Mouse (Mus musculus): ENCODE data around the gene Klk9.

The Klk9 gene

GRCm38 (mm10) chr7:43791591-43791990 is at the start of gene Klk9:
TSS of gene Klk9 (plus strand) at chr7:43791891.
- DNase-seq = no peak

DNA sequence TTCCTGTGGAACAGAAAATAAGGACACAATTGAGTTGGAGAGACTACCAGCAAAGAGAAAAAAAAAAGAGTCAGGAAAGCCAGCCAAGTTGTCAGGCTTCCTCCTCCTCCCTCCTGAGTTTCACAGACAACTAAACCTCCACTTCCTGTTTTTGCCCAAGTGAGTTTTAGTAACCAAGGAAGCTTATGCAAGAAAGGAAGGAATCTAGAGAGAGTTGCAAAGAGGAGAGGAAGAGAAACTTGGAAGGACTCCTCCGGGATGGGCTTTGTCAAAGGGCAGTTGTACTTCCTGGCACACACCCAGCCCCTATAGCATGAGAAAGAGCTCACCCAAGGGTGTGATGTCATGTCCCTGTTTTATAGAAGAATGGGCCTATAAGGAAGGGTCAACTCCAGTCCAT is 43.9 kb upstream of the Klk9 start:
- DNase-seq = no peak

DNA sequence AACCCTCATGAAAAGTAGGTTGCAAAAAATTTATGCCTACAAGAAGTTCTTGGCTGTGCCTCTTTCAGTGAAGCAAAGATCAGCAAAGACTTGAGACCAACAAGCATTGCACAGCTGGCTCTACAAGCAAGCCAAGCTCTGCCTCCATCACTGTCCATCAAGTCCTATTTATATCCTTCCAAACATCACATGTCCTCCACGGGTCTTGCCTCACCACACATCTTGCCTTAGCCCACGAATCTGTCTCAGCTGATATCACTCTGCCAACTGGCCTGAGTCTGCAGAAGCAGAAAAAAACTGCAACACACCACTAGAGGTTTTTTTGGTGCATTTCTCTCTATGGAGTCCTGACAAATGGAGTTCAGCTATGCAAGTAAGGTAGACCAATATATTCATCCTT is 38.9 kb upstream of the Klk9 start:
- DNase-seq = no peak

DNA sequence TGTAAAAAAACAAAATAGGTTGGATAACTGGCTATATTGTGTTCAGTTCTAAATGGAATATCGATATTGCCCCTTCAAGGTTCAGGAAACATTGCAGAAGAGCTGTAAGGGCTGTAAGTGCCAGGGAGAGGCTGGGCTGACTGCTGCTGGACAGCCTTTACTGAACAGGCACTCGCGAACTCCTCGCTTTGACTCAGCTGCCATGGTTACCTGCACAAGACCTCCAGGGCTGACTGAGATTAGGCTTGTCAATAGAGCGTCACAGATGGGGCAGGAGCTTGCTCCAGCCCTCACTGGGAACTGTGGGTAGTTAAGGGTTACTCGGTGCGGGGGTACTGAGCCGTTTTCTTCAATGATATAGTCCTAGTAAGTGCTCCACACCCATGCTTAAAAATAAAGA is 25.2 kb upstream of the Klk9 start:
- no peak for DNase-seq

DNA sequence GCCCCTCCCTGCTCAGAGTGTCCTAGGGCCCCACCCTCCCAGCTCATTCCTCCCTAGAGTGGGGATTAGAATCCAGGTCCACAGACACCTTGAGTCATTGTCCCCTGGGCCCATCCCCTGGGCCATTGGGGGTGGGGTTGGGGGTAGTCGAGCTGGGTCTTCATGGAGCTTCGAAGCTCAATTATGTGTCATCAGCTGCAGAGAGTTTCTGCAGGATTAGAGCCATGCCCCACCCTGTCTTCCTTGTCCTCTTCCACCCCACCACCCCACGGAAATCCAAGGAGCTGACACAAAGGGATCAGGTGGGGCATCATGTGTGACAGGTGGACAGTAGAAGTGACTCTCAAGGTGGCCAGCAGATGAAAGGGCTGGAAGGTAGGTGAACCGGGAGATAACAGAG is 23.1 kb upstream of the Klk9 start, which contains the start of gene Klk12:
Gene Klk12 (plus strand): TSS at position 301 of the 400 bp plus-strand sequence.
- no peak for DNase-seq

- DNase-seq = no peak
Measured at GRCm38 (mm10) chr7:43769636-43770035, 22.1 kb upstream of the Klk9 start.

- DNase-seq = no peak
Measured at GRCm38 (mm10) chr7:43770701-43771100, 21.0 kb upstream of the Klk9 start.

DNA sequence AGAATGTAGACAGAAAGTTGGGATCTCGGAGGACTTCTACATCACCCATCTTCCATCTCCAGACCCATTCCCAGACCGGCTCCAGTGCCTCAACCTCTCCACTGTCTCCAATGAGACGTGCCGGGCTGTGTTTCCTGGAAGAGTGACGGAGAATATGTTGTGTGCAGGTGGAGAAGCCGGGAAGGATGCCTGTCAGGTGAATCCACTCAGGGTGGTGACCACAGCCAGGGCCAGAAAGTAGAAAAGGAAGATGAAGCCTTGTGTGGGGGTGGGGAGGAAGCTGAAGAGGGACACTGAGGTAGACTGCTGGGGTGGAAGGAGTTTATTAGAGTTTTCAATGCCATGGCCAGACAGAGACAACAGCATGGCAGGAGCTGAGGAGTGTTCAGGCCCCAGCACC is 19.8 kb upstream of the Klk9 start:
- no peak for DNase-seq

- DNase-seq = no peak
Measured at GRCm38 (mm10) chr7:43772901-43773300, 18.8 kb upstream of the Klk9 start.

DNA sequence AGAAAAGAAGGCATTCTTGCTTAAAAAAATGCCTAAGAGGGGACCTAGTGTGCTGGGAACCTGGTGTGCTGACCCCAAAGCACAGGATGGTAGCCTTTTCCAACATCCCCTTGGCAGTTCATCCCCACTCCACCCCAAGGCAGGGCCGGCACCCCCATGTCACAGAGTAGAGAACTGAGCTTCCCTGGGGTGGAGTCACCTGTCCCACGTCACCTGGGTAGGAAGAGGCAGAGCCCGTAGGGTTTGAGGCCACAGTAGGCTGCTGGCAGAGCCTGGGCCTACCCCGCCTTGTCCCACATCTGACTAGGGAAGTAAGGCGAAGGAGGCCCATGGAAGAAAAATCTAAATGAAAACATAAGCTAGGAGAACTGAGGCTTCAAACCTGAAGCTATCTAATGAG is 17.3 kb upstream of the Klk9 start, which contains the start of gene Klk11:
Gene Klk11 (plus strand): TSS at position 241 of the 400 bp plus-strand sequence.
- DNase-seq = no peak

GRCm38 (mm10) chr7:43774802-43775201 is 16.9 kb upstream of the Klk9 start:
- no peak for DNase-seq

DNA sequence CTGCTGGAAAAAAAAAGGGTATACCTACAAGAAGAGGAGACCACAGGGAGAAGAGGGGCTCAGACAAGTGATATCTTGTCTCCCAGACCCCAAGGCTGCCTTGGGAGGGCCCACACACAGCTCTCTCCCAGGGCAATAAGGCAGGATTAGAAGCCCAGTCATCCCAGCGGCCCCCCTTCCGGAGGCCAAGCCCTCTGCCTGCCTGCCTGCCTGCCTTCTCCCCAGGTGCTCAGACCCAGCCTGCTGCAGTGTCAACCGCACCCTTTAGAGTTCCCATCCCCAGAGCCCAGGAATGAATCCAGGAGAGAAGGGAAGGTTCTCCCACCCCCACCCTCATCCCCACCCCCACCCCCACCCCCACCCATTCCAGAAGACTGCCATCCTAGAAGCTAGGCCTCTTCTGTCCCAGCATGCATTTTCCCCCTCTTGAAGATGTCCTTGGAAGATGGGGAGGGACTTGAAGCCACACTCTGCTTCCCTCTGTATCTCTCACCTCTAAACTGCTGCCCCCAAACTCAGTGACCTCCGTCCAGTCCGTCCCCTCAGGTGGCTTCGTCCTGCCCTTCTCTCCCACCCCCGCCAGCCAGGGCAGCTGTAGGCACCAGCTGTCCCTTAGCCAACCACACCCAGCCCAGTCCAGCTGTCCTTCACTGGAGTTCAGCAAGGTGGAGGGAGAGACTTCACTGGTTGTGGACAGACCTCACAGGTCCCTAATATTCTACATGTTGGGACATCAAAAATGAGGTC is 16.2 kb upstream of the Klk9 start:
- no peak for DNase-seq

- no peak for DNase-seq
Measured at GRCm38 (mm10) chr7:43776506-43776905, 15.2 kb upstream of the Klk9 start.

DNA sequence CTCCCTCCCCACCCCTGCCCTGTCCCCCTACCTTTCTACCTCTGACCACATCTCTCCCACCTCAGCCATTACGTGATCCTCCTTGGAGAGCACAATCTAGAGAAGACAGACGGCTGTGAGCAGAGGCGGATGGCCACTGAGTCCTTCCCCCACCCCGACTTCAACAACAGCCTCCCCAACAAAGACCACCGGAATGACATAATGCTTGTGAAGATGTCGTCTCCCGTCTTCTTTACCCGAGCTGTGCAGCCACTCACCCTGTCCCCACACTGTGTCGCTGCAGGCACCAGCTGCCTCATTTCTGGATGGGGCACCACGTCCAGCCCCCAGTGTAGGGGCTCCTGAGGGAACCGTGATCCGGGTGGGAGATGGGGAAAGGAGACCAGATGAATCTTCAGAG is 14.3 kb upstream of the Klk9 start:
- DNase-seq = no peak

DNA sequence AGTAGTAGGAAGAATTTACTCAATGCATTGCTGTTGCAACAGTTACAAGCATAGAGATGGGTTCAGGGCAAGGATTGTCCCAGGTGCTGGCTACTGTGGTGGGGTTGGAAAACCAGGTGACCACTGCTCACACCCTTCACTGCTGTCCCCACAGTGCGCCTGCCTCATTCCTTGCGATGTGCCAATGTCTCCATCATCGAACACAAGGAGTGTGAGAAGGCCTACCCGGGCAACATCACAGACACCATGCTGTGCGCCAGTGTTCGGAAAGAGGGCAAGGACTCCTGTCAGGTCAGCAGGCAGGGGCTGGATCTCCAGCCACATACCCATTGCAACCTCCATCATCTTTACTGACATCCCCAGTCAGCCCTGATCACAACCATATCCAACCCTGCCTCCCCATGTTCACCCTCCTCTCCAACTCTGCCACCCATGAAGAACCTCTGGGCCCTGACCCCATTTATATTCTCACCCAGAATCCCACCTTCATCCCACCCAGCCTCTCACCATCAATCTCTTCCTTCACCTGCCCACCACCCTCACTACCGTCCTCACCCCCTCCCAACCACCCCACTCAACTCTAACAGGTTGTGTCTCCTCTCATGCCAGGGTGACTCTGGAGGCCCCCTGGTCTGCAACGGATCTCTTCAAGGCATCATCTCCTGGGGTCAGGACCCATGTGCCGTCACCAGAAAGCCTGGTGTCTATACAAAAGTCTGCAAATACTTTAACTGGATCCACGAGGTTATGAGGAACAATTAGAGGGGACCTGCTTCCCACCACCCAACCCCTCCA is 13.3 kb upstream of the Klk9 start:
- no peak for DNase-seq

DNA sequence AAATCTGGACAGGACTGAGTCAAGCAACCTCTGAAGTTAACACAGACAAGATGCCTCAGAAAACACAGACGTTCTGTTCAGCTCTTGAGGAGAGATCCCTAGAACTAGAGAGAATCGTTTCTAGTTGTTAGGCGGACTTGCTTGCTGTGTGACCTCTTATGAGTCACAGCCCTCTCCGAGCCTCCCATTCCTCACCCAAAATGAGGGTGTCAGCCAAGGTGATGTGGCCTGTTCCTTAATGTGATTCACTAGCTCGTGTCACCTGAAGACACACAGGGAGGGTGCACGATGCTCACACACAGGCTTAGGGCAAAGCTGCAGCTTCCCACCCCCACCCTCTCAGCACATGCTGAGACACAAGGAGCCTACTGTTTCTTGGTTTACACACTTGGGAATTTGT is 11.4 kb upstream of the Klk9 start:
- DNase-seq = no peak

DNA sequence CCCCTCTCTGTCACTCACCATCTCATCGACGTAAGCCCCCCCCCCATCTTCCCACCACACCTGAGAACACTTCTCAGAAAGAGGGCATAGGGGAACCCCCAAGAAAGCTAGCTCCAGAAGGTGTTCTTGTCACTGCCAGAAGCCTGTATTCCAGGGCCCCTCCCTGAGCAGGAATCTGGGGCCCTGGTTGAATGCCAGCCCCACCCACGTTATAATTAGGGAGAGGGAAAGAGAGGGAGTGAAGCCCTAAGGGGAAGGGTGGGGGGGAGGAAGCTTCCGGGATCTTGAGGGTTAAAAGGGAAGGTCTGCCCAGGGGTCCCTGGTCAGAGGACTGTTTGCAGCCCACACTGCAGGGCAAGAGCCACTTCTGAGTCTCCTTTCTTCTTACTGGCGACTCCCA is 10.9 kb upstream of the Klk9 start, which contains the start of gene Klk10:
Gene Klk10 (plus strand): TSS at position 290 of the 400 bp plus-strand sequence.
- DNase-seq = no peak

- no peak for DNase-seq
Measured at GRCm38 (mm10) chr7:43781541-43781940, 10.2 kb upstream of the Klk9 start.

DNA sequence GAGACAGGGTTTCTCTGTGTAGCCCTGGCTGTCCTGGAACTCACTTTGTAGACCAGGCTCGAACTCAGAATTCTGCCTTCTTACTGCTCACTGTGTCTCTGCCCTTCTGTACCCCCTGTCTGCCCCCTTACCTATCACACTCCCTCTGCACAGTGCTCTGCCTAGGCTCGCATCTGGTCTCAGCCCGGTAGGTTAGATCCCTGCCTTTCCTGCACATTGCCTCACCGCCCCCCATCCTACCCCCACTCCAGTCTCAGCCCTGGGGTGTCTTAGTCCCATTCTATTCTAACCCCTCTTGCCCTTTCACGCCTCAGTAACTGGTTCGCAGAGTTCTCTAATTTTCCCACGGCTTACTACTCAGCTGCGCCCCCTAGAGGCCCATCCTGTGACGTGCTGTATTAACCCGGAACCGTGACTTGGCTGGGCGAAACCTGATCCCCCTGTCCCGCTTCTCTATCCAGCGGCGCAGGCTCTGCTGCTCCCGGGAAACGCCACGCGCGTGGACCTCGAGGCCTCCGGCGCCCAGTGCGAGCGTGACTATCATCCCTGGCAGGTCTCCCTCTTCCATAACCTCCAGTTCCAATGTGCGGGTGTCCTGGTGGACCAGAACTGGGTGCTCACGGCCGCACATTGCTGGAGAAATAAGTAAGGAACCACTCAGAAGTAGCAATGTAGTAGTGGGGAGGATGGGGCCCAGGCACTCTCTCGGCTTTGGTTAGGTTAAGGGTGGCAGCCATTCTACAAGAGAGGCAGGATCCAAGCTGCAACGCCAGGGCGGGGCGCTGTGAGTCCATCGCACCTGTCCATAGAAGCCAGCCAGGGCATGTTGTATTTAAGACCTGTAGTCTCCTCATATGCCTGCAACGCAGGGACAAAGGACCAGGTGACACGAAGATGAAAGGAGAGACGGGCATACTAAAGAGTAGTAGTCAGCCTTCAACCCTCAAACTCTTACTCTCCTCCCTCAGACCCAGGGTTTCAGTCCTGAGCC is 9.1 kb upstream of the Klk9 start:
- peak; percentile 16 for DNase-seq

DNA sequence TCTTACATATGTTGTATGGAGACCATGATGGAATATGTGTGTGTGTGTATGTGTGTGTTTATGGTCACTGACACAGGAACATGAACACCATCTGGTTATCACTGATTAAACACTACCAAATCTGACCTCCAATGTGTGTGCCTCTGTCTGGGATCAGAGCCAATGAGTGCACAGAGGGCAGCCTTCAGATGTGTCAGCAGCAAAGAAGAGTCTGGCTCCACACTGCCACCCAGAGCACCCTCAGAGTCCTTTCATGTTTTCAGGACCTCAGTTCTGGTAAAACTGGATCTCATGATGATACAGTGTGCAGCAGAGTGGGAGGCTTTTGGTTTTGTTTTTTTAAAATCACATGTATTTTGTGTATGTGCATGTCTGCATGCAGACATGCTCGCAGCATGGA is 6.4 kb upstream of the Klk9 start:
- DNase-seq = no peak

GRCm38 (mm10) chr7:43788096-43788495 is 3.6 kb upstream of the Klk9 start:
- no peak for DNase-seq

GRCm38 (mm10) chr7:43789295-43789694 is 2.4 kb upstream of the Klk9 start:
- no peak for DNase-seq

DNA sequence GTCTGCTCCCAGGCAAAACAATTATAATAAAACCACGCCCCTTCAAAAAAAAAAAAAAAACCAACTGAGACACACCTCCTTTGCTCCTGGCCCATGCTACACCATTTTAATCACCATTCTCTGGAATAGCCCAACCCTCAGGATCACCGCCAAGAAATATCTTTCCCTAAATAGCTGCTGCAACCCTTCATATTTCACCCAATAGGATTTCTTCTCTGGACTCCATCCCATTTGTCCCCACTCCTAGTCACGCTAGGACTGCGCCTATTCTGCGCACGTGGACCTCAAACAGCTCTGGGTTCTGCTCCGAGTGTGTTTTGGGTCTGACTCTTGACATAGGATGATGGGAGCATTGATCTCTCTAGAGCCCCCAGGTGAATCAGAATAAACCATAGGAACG is 4.7 kb downstream of the Klk9 start:
- no peak for DNase-seq
